Mouse (Mus musculus) embryo, embryonic 9.5 days (tissue): ENCODE data around the gene Tmem169.

Source experiments
- DNase-seq: peaks from one replicate; pipeline ENCODE4 v3.0.0-alpha.2; 2017; ENCODE audit errors: extremely low spot score

Gene Tmem169

DNA sequence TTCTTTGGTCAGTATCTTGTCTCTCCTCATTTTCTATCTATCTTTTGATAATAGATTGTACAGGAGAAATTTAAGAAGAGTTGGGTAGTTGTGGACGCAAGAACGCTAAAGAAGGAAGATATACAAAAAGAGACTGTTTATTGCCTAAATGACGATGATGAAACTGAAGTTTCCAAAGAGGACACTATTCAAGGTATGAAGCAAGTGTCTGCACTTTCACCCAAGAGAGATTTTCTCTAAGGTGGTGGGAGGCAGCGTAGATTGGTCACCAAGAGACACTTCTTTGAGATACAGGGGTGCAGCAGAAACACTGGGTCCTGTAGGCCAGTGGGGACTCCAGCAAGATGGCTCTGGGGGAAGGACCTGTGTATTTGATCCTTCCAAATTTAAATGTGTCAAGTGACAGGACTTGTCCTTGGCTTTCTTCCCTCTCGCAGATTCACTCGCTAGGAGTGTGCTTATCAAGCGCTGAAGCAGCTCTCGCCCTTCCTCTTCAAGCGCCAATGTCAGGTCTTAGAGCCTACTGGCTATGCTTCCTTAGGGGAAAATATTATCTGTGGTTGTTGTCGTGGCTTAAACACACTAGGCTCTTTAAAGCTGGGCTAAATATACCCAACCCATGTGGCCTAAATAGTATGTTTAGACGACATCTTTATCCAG is 42.1 kb downstream of the Tmem169 start:
- no peak for DNase-seq

GRCm38 (mm10) chr1:72334807-72335206 is 50.6 kb downstream of the Tmem169 start:
- DNase-seq = no peak

GRCm38 (mm10) chr1:72336780-72337179 is 52.6 kb downstream of the Tmem169 start:
- DNase-seq = no peak

- no peak for DNase-seq
Observed at GRCm38 (mm10) chr1:72338341-72338740, 54.2 kb downstream of the Tmem169 start.

- DNase-seq = no peak
Observed at GRCm38 (mm10) chr1:72347873-72348272, 63.7 kb downstream of the Tmem169 start.
